Mouse (Mus musculus): ENCODE data around the gene Cyb5r4.
"Not testable (repeated sequence)": the region's sequence is repeated elsewhere in the genome, so short reads cannot be mapped to it uniquely, and the experiment has no call there.

Cyb5r4 gene

DNA sequence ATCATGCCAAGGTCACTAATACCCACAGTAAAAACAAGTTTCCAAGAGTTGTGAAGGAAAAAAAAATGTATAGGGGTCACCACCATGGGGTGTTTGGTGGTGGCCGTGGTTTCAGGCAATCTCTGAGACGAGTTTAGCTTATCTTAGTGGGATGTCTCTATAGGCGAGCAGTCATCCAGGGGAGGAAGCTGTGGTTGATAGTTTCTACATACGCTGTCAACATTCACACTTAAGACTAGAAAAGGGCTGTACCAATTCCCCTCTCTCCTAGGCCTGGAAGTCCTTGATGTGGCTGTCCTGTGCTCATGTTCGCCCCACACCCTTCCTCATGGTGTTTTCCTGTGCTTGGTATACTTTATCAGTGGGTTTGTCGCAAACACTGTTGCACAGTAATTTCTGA is 4.0 kb downstream of the Cyb5r4 start:
- CTCF ChIA-PET, result no interaction called here

DNA sequence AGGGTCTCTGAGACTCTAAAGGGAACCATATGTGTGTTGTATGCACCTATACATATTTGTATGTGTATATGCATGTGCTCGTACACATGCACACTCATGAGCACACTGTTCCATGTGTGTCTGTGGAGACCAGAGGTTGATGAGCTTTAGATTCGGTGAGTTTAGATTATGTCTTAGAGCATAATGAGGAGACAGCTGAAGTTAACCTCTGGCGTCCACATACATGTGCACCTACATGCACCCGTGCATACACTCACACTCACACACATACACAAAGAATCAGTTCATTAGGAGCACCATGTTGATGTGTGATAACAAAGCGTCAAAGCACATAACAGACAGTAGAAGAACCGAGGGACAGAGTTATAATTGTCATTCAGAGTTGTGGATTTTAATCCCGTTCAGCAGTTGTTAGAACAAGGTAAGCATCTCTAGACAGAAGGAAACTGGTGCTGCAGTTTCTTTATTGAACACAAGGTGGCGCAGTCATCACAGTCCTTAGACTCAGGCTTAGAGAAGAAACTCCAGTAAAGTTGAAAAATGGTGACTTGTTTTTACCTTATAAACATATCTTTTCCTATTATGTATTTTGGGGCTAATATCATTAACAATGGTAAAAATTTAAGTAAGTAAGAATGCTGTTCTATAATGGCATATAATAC is 5.7 kb downstream of the Cyb5r4 start:
- CTCF ChIA-PET, result no interaction called here

DNA sequence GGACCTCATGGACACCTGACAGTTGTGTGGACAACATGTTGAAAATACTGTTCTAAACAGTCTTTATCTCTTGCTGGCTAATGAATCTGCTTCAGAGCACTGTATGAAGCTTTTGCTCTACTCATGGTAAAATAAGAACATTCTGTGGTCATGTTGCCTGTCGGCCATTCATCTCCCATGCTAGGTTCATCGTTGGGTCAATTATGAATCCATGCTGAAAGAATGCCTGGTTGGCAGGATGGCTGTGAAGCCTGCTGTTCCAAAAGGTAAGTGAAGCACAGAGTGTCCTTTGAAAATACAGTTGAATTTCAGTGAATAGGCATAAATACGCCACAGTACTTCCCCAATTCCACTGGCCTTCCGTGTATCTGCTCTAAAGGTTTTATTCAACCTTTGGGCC is 10.4 kb downstream of the Cyb5r4 start:
- CTCF ChIA-PET, result no interaction called here

DNA sequence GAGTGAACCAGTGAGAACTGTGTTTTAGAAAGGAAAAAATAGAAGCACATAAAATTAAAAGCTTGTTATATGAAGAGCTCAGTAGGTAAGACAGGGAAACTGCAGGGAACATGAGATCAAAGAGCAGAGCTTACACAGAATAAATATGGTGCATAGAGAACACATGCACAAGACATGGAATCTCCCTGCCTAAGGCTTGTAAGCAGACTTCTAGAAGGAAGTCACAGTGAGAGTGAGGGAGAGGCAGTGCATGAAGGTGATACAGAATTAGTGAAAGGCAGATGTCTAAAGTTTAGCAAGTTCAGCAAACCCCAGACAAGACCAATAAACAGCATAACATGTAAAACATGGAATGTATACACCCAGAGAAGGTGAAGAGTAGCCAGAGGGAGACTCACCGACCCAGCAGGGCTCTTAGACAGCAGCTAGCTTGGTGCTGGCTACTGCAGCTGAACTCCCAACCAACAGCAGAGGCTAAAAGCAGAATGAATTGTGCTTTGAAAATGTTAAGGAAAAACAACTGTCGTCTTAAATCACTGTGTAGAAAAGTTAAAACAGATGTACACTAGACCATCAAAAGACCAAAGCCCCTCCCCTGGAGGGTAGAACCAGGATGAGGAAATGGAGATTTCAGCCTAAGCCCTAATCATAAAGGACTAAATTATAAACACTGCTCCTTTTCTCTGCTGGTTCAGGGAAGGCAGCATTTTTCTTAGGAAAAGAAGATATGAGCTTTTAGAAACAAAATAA is 13.2 kb downstream of the Cyb5r4 start:
- CTCF ChIA-PET, result no interaction called here

DNA sequence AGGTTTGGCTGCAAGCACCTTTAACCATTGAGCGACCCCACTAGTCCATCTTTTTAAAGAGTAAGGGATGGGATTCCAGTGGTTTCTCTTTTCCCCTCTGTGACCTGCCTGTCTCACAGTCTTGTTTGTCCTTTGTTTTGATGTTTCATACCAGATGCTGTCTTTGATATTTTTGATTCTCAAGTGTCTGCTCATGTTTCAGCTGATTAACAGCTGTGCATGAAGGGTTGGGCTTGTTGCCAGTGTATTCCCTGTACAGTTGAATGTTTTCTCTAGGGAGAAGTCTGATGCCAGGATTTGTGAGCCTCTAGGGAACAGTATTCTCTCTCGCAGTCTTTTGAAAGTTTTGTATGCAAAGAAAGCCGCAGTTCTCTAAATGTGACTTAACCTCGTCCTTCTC is 27.6 kb downstream of the Cyb5r4 start:
- CTCF ChIA-PET, result no interaction called here

DNA sequence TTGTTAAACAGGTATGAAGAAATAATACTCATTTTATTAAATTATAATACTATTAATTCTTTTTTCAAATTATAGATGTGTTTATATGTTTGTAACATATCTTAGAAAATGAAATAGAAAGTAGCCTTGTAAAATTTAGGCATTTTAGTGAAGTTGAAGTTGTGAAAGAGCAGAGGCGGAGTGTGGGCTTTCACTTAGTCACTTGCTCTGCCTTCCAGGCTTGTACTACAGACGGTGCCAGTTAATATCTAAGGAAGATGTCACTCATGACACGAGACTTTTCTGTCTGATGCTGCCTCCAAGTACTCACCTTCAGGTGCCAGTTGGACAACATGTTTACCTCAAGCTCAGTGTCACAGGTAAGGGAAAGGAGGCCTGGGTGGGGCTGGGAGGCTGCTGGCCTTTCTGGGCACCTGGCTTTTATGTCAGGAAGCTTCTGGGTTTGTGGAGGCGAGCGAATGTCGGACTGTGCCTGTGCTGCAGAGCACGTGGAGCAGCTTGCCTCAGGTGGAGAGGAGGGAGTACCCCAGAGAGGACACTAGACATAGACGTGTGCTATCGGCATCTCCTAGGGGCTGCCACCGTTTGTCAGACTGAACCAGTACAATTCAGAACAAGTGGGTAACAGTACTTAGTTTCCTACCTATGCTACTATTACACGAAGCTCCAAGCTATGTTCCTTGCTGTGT is 33.9 kb downstream of the Cyb5r4 start:
- CTCF ChIA-PET, result no interaction called here

DNA sequence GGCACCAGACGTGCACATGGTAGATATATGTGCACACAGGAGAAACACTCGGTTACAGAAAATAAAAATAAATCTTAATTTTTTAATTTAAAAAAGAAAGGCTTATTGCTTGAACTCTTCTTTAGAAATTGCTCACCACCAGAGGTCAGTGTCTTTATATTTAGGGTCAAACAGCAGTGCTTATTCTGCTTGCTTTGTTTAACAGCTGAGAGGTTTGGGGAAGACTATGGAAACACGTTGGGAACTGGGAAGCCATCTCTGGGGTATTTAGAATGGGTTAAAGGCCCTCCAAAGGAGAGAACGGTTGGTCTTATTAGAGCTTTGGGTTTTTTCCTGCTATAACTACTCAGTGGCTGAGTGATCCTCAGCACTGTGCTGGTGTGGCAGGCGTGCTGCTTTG is 40.5 kb downstream of the Cyb5r4 start:
- CTCF ChIA-PET, result no interaction called here

DNA sequence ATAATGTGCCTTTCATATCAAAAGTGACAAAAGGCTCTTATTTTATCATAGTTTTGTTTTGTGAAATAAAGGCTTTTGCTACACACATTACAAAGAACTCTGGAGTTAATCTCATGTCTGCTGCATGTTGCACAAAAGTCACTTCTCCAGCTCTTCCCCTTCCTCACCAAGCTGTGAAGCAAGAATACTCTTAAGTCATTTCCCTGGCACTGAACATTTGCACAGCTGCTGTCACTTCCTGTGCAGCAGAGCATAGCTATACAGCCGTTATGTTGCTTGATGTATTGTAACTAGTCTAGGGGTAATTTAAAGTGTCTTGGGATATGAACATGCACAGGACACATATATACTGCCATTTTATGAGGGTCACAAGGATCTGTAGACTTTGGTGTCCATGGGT is 46.3 kb downstream of the Cyb5r4 start:
- CTCF ChIA-PET, result interaction anchor here (0.6 kb wide), 1 partner anchor 1317 kb away, joined by 7 read pairs; no protein-coding TSS in a partner anchor

DNA sequence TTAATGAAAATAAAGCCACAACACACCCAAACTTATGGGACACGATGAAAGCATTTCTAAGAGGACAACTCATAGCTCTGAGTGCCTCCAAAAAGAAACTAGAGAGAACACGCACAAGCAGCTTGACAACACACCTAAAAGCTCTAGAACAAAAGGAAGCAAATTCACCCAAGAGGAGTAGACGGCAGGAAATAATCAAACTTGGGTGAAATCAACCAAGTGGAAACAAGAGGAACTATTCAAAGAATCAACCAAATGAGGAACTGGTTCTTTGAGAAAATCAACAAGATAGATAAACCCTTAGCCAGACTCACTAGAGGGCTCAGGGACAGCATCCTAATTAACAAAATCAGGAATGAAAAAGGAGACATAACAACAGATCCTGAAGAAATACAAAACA is 49.8 kb downstream of the Cyb5r4 start:
- CTCF ChIA-PET, result not testable (repeated sequence)

DNA sequence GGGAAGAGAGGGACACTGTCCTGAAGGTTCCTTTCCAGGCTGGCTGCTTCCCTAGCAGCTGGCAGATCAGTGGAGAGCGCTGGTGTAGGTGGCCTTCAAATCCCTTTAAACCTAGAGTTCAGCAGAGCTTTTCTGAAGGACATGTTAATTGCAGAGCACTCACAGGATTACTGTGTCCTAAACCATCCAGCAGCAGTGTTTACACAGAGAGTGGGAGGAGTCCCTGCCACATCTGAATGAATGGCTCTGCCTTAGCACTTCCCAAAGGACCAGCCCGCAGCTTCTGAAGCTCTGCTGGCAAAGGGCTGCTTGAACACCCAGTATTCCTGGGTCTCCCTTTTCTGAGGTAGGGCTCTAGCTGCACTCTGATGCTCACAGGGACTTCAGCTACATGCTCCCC is 56.1 kb downstream of the Cyb5r4 start:
- CTCF ChIA-PET, result no interaction called here

DNA sequence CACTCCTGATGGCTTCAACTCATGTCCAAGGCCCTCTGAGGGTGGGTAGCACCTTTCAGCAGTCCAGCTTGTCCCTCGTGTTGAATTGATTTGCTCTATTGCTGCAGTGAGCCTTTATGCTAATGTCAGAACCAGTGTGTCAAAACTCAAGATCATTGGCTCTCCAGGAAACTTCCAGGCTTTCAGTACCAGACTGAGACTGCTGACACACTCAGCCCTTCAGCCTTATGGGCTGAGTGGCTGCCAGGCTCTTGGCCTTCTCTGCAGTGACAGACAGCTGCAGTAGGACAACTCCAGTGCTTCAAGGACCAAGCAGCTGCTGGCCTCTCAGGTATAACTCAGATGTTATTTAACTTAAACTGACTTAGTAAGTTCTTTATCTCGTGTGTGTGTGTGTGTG is 57.7 kb downstream of the Cyb5r4 start:
- CTCF ChIA-PET, result no interaction called here

DNA sequence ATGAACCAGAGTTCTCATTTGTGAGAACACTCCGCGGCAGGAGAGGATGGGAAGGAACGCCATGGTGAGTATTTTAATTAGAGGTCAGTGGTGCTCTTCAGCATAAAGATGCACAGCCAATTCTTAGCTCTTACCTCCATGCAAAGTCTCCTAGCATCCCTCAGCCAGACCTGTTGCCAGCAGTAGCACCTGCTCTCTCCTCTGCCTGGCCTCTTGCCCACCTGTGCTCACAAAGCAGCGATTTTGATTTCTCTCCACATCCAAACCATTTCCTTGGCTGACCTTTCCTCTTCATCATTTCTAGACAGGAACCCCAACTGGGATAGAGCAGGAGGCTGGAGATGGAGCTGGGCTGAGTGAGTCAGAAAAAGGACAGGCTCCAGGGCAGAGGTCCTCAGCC is 65.2 kb downstream of the Cyb5r4 start:
- CTCF ChIA-PET, result no interaction called here

DNA sequence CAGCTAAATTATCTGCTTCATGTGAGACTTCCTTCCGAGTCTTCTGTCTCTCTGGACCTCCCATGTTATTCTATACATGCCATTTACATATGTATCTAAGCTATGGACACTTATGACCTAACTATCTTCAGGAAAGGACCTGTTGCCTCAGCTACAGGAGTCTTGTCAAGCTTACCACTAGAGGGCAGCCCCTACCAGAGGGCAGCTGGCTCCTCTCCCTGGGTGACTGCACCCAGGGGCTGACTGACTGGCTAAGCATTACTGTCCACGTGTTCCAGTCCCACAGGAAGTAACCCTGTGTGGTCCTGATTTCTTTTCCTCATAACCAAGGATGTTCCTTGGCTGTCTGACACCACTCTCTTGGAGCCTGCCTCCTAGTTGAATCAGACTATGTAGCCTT is 76.2 kb downstream of the Cyb5r4 start:
- CTCF ChIA-PET, result no interaction called here

DNA sequence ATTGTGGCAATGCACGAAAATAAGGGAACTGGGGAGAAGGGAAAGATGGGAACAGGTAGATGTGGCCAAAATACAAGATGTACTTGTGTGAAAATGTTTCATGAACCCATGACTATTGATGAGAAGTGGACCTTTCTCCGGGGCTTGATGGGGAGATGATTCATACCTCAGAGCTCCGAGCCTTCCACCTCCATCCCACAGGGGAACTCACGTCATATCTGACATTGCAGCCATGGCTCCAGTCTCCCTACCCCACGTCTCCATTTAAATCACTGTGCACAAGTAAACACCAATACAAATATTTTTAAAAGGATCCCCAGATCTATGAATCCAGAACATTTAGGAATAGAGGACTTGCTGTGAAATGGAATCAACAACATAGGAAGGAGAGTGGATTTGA is 93.2 kb downstream of the Cyb5r4 start:
- CTCF ChIA-PET, result no interaction called here

DNA sequence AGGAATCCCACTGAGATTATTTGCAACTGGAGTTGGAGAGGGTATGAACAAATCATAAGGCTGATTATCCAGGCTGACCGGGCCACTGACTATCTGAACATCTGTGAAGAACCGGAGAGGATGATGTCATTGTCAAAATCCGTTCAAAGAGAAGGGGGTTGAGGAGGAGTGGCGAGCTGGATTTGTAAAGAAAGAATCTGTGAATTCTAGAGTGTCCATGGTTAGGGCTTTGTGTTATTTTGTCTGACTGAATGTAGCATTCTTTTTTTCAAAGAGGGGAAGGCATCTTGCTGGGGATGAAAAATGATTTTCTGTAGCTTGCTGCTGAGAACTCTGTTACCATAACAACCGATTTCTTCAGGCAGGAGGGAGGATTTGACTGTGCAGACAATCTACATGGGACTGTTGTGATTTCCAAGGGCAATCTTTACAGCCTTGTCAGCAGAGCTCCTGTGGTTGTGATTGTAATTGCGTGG is 93.7 kb downstream of the Cyb5r4 start:
- CTCF ChIA-PET, result no interaction called here

DNA sequence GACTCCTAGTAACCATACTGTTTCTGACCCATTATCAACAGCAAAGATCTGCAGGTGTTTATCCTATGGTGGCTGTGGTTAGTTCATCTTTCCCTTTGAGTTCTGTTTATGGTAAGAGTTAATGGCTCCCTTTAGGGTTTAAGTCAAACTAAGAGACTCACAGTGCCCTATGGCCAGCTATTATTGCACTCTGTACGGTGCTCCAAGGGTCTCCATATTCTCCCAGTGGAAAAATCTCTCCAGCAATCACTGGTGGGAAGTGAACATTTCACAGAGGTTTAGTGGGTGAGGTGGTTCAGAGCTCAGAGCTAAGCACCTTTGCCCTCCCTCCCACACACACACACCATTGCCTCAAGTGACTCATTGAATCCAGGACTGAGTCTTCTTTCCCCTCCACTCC is 94.2 kb downstream of the Cyb5r4 start:
- CTCF ChIA-PET, result no interaction called here

DNA sequence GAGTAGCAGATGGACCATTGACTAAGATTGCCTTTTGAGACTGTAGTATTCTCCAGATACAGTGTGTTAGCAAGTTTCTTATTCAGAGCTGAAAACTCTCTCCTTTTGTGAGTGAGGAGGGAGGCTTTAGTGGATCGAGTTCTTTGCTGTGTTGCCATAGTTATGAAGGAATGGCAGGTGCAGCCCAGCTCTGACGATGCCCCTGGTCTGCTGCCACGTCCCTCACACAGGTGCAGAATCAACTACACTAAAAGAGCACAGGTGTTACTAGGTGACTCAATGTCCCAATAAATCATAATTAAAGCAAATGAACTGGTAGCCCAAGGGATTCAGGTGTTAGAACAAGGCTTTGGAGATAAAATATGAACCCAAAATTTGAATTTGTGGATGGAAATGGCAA is 97.2 kb downstream of the Cyb5r4 start:
- CTCF ChIA-PET, result no interaction called here

DNA sequence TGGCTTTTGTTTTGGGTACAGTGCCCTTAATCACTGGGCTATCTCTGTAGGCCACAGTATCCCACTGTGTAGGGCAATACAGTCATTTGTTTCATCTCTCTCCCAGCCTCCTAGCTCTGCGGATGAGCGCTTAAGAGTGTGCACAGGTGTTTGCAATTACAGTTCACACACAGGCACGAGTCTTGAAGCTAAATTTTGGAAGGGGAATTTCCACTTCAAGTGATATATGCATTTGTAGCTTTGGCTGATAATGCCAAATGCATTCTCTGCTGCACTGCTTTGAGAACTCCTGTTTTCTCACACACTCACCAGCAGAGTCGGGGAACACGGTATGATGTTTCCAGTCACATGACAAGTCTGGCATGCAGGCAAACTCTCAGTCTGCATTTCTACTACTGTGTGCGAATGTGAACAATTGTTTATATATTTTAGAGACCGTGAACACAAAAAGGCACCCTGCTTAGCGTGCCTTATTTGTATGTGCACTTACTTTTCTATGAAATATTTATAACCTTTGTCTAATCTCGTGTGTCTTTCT is 100.2 kb downstream of the Cyb5r4 start:
- CTCF ChIA-PET, result no interaction called here

DNA sequence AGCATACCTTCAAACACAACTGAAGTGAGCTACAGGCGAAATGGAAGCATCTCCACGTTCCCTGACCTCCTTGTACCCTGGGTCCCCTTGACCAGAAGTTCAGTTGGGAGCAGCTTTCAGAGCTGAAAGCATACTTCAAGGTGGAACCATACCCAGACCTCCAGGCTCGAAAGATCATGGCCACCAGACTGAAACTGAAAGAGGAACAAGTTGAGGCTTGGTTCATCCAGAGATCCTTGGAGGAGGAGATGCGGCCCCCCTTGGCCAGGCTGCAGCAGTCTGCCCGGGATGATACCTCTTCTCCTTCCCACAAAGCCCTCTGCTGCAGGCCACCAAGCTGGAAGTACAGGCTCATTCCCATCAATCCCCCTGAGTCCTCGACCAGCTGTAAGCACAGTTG is 105.2 kb downstream of the Cyb5r4 start:
- CTCF ChIA-PET, result not testable (repeated sequence)
